Mouse (Mus musculus) kidney, adult 18-20 months (tissue): ENCODE results near the gene Slc22a23.
A peak's percentile ranks its signal among the peaks of the same experiment; 100 is the strongest.

Experiments used
- DNase-seq: peaks from one replicate; pipeline ENCODE4 v3.0.0; 2021

Slc22a23 gene

GRCm38 (mm10) chr13:34299351-34300333 lies 45.3 kb downstream of the Slc22a23 start:
- no peak for DNase-seq

DNA sequence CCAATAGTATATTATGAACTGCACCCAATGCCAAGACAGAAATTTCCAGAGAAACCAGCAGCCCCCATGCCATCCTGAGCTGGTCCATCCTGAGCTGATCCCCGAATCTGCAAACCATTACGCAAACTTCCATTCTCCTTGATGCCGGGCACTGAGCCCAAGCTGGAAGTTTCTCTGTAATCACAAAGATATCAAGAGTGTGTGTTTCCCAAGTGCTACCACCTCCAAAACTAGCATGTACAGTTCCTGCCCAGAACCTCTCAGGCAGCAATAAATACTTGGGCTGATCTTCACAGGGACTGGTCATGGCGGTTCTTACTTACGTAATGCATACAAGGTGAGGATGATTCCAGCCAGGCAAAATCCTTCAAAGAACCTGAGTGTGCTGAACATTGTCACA lies 46.3 kb downstream of the Slc22a23 start:
- DNase-seq: no peak

- no peak for DNase-seq
Observed at GRCm38 (mm10) chr13:34298061-34298460, 46.9 kb downstream of the Slc22a23 start.

- no peak for DNase-seq
Observed at GRCm38 (mm10) chr13:34295787-34296435, 49.1 kb downstream of the Slc22a23 start.

DNA sequence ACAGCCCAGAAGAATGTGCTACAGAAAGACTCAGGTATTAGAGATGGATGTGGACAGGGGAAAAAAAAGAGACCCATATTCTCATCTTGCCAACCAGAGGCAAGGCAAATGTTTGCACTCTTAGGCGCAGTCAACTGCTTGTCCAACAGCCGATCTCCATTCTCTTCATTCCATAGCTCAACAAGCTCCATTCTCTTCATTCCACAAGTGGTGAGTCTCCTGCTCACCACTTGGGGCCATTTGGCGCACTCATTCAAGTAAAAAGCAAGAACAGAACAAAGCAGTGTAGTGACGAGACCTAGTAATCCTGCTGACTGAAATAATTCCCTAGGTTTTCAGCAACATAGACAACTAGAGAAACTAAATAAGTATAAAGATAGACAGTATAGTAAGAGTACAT lies 50.8 kb downstream of the Slc22a23 start:
- DNase-seq: no peak

DNA sequence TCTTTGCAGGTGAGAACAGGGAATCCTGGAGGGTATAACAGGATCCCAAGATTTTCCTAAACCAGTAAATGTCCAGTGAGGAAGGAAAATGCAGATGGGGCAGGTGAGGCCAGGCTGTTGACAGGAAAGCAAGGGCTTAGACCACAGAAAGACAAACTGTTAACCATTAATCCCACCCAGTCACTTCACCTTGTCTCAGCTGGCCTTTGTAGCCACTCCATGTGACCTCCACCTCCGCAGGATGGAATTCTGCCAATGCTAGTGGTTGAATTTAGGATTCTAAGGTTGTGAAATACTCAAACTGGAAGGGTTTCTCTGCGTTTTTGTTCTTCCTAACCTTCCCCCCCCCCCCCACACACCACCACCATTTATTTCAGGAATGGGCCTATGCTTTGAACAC lies 52.9 kb downstream of the Slc22a23 start:
- DNase-seq: peak; percentile 80

- DNase-seq: no peak
Observed at GRCm38 (mm10) chr13:34290346-34290745, 54.6 kb downstream of the Slc22a23 start.

- DNase-seq: no peak
Observed at GRCm38 (mm10) chr13:34289567-34289966, 55.4 kb downstream of the Slc22a23 start.

GRCm38 (mm10) chr13:34288129-34288528 lies 56.9 kb downstream of the Slc22a23 start:
- DNase-seq: no peak

DNA sequence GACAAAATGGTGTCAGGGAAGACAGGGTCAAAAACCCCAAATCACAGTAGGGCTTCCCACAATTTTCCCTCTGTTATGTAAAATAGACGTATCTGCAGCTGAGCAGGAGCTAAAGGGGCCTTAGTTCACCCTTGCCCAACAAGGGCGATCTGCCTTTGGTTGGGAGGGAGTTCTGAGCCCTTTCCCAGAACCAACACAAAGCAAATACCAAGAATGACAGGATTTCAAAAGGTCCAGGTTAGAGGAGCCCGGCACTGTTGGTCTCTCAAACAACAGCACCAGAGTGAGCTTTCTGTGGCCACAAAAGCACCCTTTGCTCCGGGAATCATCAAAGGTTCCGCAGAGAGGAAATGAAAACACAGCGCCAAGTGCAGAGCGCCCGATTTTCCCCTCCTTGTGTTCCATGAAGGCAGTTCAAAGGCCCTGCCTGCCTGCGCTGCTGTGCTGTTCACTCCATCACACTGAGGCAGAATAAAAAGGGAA lies 57.3 kb downstream of the Slc22a23 start:
- peak; percentile 27 for DNase-seq

GRCm38 (mm10) chr13:34281360-34281759 lies 63.6 kb downstream of the Slc22a23 start:
- no peak for DNase-seq

GRCm38 (mm10) chr13:34278759-34279270 lies 66.2 kb downstream of the Slc22a23 start:
- no peak for DNase-seq

- DNase-seq: no peak
Observed at GRCm38 (mm10) chr13:34278288-34278701, 66.7 kb downstream of the Slc22a23 start.

DNA sequence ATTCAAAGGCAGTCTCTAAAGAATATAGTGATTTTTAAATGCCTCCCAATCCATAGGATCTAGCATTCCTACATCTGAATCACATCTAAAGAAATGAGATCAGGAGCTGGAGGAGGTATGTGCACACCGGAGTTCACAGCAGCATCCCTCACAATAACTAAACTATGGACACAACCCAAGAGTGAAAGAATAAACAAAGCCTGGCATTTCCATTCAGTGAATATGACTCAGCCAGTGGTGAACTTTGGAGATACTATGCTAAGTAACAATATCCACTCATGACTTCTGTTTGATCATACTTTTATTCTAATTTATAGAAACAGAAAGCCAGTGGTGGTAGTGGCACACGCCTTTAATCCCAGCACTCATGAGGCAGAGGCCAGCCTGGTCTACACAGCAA lies 67.4 kb downstream of the Slc22a23 start:
- DNase-seq: no peak

DNA sequence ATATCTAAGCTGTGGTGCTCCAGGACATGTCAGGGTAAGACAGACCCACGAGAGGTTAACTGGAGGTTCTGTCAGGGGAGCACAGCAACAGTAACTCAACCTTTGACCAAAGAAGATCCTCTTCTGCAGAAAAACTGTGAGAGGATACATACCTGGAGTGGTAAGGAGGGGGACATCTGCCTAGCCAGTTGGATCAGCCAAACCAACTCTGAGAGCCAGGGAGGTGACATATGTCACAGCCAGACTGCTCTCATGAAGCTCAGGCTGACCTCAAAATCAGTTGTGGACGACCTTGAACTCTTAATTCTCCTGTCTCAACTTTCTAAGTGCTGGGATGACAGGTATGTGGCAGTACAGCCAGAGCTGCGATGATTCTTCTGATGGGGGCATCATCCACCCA lies 68.0 kb downstream of the Slc22a23 start:
- no peak for DNase-seq

- DNase-seq: no peak
Observed at GRCm38 (mm10) chr13:34274890-34275289, 70.1 kb downstream of the Slc22a23 start.

- DNase-seq: no peak
Observed at GRCm38 (mm10) chr13:34274417-34274816, 70.6 kb downstream of the Slc22a23 start.

DNA sequence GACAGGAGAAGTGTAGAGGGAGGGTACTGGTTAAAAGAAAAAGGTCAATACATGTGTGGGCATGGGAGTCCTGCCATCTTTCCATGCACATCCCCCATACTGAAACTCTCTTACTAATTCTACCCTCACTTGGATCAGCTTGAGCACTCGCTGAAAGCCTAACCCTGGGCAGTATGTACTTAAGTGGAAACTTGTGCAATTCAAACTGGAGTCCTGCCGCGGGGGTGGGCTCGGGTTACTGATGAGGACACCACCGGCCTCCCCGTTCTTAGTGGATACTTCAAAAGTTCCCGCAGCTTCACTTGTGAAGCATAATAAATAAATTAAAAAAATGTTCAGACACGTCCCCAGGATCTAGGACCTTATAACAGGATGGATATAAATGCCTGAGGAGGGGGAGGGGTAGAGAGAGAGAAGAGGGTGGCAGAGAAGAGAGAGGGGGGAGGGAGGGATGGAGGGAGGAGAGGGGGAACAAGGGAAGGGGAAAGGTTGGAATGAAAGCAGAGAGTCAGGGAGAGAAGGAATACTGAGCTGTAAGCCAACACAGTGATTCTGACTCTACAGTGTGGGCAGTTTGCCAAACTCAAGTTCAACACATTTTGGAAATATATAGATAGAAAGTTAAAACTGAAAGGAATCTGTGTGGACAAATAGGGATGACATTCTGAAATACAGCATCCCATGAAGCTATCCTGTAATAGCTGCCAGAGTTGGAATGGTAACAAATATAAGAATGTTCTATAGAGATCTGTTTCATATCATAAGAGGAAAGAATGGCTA lies 72.5 kb downstream of the Slc22a23 start:
- DNase-seq: no peak

- DNase-seq: no peak
Observed at GRCm38 (mm10) chr13:34271665-34272064, 73.3 kb downstream of the Slc22a23 start.

- DNase-seq: peak; percentile 31
Observed at GRCm38 (mm10) chr13:34270886-34271602, 73.9 kb downstream of the Slc22a23 start.

DNA sequence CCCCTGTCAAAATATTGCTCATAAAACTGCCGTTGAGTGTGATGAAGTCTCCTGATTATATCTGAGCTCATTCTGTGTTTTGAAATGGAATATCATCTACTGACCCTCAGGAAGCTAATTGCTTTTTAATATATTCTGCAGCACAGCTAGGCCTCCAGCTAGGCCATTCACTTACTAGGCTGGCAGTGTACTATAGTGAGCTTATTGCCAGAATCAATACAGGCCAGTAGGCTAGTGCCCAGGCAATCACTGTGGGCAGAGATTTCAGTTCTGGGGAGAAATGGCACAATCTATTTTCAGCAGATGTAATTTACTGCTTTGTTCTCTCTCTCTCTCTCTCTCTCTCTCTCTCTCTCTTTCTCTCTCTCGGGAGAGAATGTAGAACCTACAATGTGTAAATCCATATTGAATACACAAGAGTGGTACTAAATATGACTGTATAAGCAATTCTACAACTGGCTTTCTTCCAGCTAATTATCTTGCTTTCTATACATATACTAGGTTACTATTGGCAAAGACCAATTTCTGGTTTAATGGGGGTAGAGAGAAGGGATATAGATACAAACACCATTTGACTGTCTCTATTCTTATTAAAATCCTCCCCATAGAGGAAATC lies 75.5 kb downstream of the Slc22a23 start:
- no peak for DNase-seq
